Mouse (Mus musculus) CH12.LX (cell line): ENCODE data around the gene Calhm2. TPM values are rescaled to one million over a fixed set of nuclear protein-coding genes. Genes with fewer than 3 reads are reported as not detected.
A peak's percentile ranks its signal among the peaks of the same experiment; 100 is the strongest.

Experiments
- DNase-seq: peaks from one replicate; pipeline ENCODE4 v3.0.0-alpha.2; 2013; ENCODE audit errors: extremely low read depth
- H3K27ac ChIP-seq: 2 replicates; pipeline ENCODE4 v1.5.1; 2012; ENCODE audit warnings: low read depth, mild to moderate bottlenecking, control low read depth, moderate library complexity; ENCODE audit not compliant: insufficient read depth
- H3K27me3 ChIP-seq: replicated peaks from 2 replicates; pipeline ENCODE3; 2012; ENCODE audit warnings: inconsistent platforms
- H3K36me3 ChIP-seq, 2 experiments: replicated peaks in 1 of 2; 2 replicates each; pipeline versions ENCODE3 to v1.6.1; 2012; ENCODE audit warnings: inconsistent platforms in 1 of 2, low read length in 1 of 2, mild to moderate bottlenecking in 1 of 2, mixed read lengths in 1 of 2, moderate library complexity in 1 of 2; ENCODE audit not compliant: control insufficient read depth in 1 of 2, insufficient read depth in 1 of 2
- H3K4me1 ChIP-seq, 2 experiments: 2 replicates each; pipeline ENCODE4 v1.6.1; 2012; ENCODE audit warnings: inconsistent platforms in 1 of 2, moderate library complexity in 1 of 2; ENCODE audit not compliant: insufficient read depth in 2 of 2, control insufficient read depth in 1 of 2
- H3K4me2 ChIP-seq: 2 replicates; pipeline ENCODE4 v1.6.1; 2012; ENCODE audit warnings: low read depth, mild to moderate bottlenecking, control low read depth; ENCODE audit not compliant: poor library complexity, insufficient read depth, severe bottlenecking
- H3K4me3 ChIP-seq, 3 experiments: fragments of 150-350 bp in 1 of 3; sonication (generic) in 1 of 3; replicated peaks in 1 of 3; 2 replicates each; pipeline versions ENCODE3 to v1.5.1; 2011 to 2012; ENCODE audit warnings: low read depth in 2 of 3, low read length in 2 of 3, mild to moderate bottlenecking in 2 of 3, moderate library complexity in 2 of 3, control low read depth in 1 of 3, improper control_type of control experiment in 1 of 3, inconsistent platforms in 1 of 3, mixed read lengths in 1 of 3; ENCODE audit not compliant: poor library complexity in 1 of 3
- H3K79me2 ChIP-seq: replicated peaks from 2 replicates; pipeline ENCODE4 v1.6.1; 2012; ENCODE audit warnings: mild to moderate bottlenecking, moderate library complexity; ENCODE audit not compliant: control insufficient read depth, poor library complexity, insufficient read depth, severe bottlenecking; ENCODE audit errors: extremely low read depth
- H3K9ac ChIP-seq: 2 replicates; pipeline ENCODE4 v1.6.1; 2012; ENCODE audit warnings: low read depth, mild to moderate bottlenecking, control low read depth, moderate library complexity; ENCODE audit not compliant: insufficient read depth
- H3K9me3 ChIP-seq: replicated peaks from 2 replicates; pipeline ENCODE3; 2012; ENCODE audit warnings: low read length, inconsistent platforms, mixed read lengths
- BHLHE40 ChIP-seq: IDR thresholded peaks from 2 replicates; pipeline ENCODE4 v1.6.1; 2011; ENCODE audit warnings: mild to moderate bottlenecking, low read depth, low read length, improper control_type of control experiment
- CHD2 ChIP-seq: IDR thresholded peaks from 2 replicates; pipeline ENCODE4 v1.6.1; 2011; ENCODE audit warnings: low read length, improper control_type of control experiment
- CTCF ChIP-seq, 2 experiments: IDR thresholded peaks in 1 of 2; conservative IDR thresholded peaks in 1 of 2; 2 replicates each; pipeline ENCODE4 v1.5.1; 2011 to 2012; ENCODE audit warnings: low read depth in 2 of 2, low read length in 2 of 2, improper control_type of control experiment in 1 of 2, inconsistent platforms in 1 of 2, mild to moderate bottlenecking in 1 of 2, moderate library complexity in 1 of 2
- EP300 ChIP-seq: IDR thresholded peaks from 2 replicates; pipeline ENCODE4 v1.6.1; 2011; ENCODE audit warnings: low read length, improper control_type of control experiment
- ETS1 ChIP-seq: conservative IDR thresholded peaks from 2 replicates; pipeline ENCODE4 v1.6.1; 2012; ENCODE audit warnings: low read depth, mild to moderate bottlenecking, inconsistent platforms, low read length, improper control_type of control experiment, moderate library complexity
- GABPA ChIP-seq: IDR thresholded peaks from 2 replicates; pipeline ENCODE4 v1.6.1; 2012; ENCODE audit warnings: low read depth, low read length, improper control_type of control experiment, inconsistent platforms; ENCODE audit not compliant: insufficient replicate concordance
- HCFC1 ChIP-seq: IDR thresholded peaks from 2 replicates; pipeline ENCODE4 v1.6.1; 2012; ENCODE audit warnings: low read depth, mild to moderate bottlenecking, inconsistent platforms, low read length, improper control_type of control experiment
- IRF4 ChIP-seq: IDR thresholded peaks from 2 replicates; pipeline ENCODE4 v1.6.1; 2014; ENCODE audit warnings: low read depth, mild to moderate bottlenecking, inconsistent platforms, low read length, improper control_type of control experiment
- JUND ChIP-seq: conservative IDR thresholded peaks from 2 replicates; pipeline ENCODE4 v1.6.1; 2011; ENCODE audit warnings: low read depth, low read length, improper control_type of control experiment
- MAFK ChIP-seq: IDR thresholded peaks from 2 replicates; pipeline ENCODE4 v1.6.1; 2011; ENCODE audit warnings: low read length, improper control_type of control experiment; ENCODE audit not compliant: insufficient replicate concordance
- MAX ChIP-seq: IDR thresholded peaks from 2 replicates; pipeline ENCODE4 v1.6.1; 2011; ENCODE audit warnings: low read length, improper control_type of control experiment
- MYC ChIP-seq: IDR thresholded peaks from 2 replicates; pipeline ENCODE4 v1.6.1; 2011; ENCODE audit warnings: low read depth, mild to moderate bottlenecking, improper control_type of control experiment, low read length
- NELFE ChIP-seq: IDR thresholded peaks from 2 replicates; pipeline ENCODE4 v1.6.1; 2011; ENCODE audit warnings: low read depth, low read length, improper control_type of control experiment
- NRF1 ChIP-seq: IDR thresholded peaks from 2 replicates; pipeline ENCODE4 v1.6.1; 2014; ENCODE audit warnings: low read depth, mild to moderate bottlenecking, inconsistent platforms, low read length, improper control_type of control experiment, moderate library complexity
- PAX5 ChIP-seq: IDR thresholded peaks from 2 replicates; pipeline ENCODE4 v1.6.1; 2012; ENCODE audit warnings: low read length, inconsistent platforms, mixed read lengths
- POLR2A ChIP-seq: IDR thresholded peaks from 2 replicates; pipeline ENCODE4 v1.6.1; 2011; ENCODE audit warnings: low read depth, mild to moderate bottlenecking, improper control_type of control experiment, low read length
- RAD21 ChIP-seq: IDR thresholded peaks from 2 replicates; pipeline ENCODE4 v1.6.1; 2011; ENCODE audit warnings: low read depth, mild to moderate bottlenecking, low read length, improper control_type of control experiment, moderate library complexity
- SIN3A ChIP-seq: IDR thresholded peaks from 2 replicates; pipeline ENCODE4 v1.6.1; 2012; ENCODE audit warnings: low read length, improper control_type of control experiment, inconsistent platforms
- SMC3 ChIP-seq: IDR thresholded peaks from 2 replicates; pipeline ENCODE4 v1.6.1; 2011; ENCODE audit warnings: low read depth, low read length, improper control_type of control experiment
- TBP ChIP-seq: conservative IDR thresholded peaks from 2 replicates; pipeline ENCODE4 v1.6.1; 2011; ENCODE audit warnings: low read depth, low read length, improper control_type of control experiment
- UBTF ChIP-seq: IDR thresholded peaks from 2 replicates; pipeline ENCODE4 v1.6.1; 2012; ENCODE audit warnings: low read depth, mild to moderate bottlenecking, inconsistent platforms, low read length, improper control_type of control experiment, moderate library complexity
- USF2 ChIP-seq: conservative IDR thresholded peaks from 2 replicates; pipeline ENCODE4 v1.6.1; 2011; ENCODE audit warnings: low read depth, low read length, improper control_type of control experiment
- ZC3H11A ChIP-seq: IDR thresholded peaks from 2 replicates; pipeline ENCODE4 v1.6.1; 2012; ENCODE audit warnings: low read depth, mild to moderate bottlenecking, inconsistent platforms, low read length, improper control_type of control experiment
- ZMIZ1 ChIP-seq: IDR thresholded peaks from 2 replicates; pipeline ENCODE4 v1.6.1; 2012; ENCODE audit warnings: low read depth, mild to moderate bottlenecking, inconsistent platforms, low read length, improper control_type of control experiment
- ZNF384 ChIP-seq: IDR thresholded peaks from 2 replicates; pipeline ENCODE4 v1.6.1; 2012; ENCODE audit warnings: low read depth, low read length, improper control_type of control experiment, inconsistent platforms
- dilution Hi-C: fragments of 300-500 bp; cut with MboI; formaldehyde crosslinking; loops from 2 replicates; pipeline ENCODE4 v1.14.3; 2020; ENCODE audit warnings: low sequenced_read_pairs; ENCODE audit not compliant: extremely low pct_unique_long_range_greater_than_20kb, extremely low pct_ligation_motif_present
- in situ Hi-C: fragments of 300-500 bp; cut with MboI; formaldehyde crosslinking; loops from 3 replicates; pipeline ENCODE4 v1.14.3; 2019; ENCODE audit warnings: low sequenced_read_pairs, low pct_ligation_motif_present, low pct_unique_long_range_greater_than_20kb, mixed read lengths
- polyA plus RNA-seq: library from polyadenylated mRNA; unstranded; fragments of >175 nt; gene quantifications from 2 replicates; pipeline ENCODE4 v1.2.1, GENCODE M21; 2012; ENCODE audit warnings: low read depth; ENCODE audit not compliant: insufficient read length
- total RNA-seq, 2 experiments: library from RNA; depleted of rRNA; stranded (reverse); fragments of 300-350 nt in 1 of 2; fragments of >200 nt in 1 of 2; gene quantifications; 2 replicates each; pipeline ENCODE4 v1.2.3; 2012 to 2014

Gene Calhm2
- total and polyA plus RNA-seq, 3 experiments = 6.3 to 10.4 (median 10.1) TPM

DNA sequence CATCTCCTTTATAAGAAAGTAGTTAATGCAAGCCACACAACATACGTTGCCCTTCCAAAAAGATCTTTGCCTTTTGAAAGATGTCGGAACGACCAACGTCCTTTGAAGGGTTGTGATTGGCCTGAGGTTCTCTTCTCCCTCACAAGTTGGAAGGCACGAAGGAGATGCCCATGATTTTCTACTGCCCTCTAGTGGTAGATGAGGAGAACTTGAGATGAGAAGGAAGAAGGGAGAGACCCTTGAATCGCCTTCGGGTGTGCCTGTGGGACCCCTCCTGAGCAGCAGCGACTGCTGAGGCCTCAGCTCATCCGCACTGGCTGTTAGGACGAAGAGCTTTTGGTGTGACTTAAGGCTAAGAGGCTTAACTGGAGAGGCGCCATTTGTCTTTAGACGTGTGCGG is 30.1 kb upstream of the Calhm2 start:
- in situ Hi-C loops = loop anchor here (5.0 to 10.0 kb wide), 2 partner anchors 36 to 53 kb away; no protein-coding TSS in a partner anchor
- DNase-seq = peak; percentile 82

GRCm38 (mm10) chr19:47167617-47168214 is 29.6 kb upstream of the Calhm2 start:
- H3K27me3 ChIP-seq = peaks cover 4% of the 10 kb centered on the region
- no peak for TF ChIP-seq PAX5
- no peak for TF ChIP-seq SIN3A
- no peak for TF ChIP-seq GABPA
- no peak for TF ChIP-seq CHD2
- no peak for TF ChIP-seq TBP
- TF ChIP-seq USF2 = no peak
- TF ChIP-seq NRF1 = no peak
- TF ChIP-seq ETS1 = no peak
- no peak for TF ChIP-seq MAFK
- no peak for TF ChIP-seq EP300
- TF ChIP-seq ZMIZ1 = no peak
- no peak for TF ChIP-seq JUND
- TF ChIP-seq MAX = no peak
- TF ChIP-seq SMC3 = no peak
- TF ChIP-seq HCFC1 = no peak
- no peak for TF ChIP-seq BHLHE40
- no peak for TF ChIP-seq MYC
- TF ChIP-seq UBTF = no peak
- H3K4me1 ChIP-seq = peaks cover 0 to 13% of the 10 kb centered on the region in 2 experiments; a peak in 2 of 4 replicates
- no peak overlapping the region for H3K4me2 ChIP-seq
- in situ Hi-C loops = loop anchor here (5.0 to 10.0 kb wide), 2 partner anchors 35 to 53 kb away; no protein-coding TSS in a partner anchor
- DNase-seq = no peak
- H3K79me2 ChIP-seq = no peaks in the 10 kb centered on the region
- no peak overlapping the region for H3K27ac ChIP-seq
- no peak overlapping the region for H3K9ac ChIP-seq
- H3K36me3 ChIP-seq = no peaks in the 10 kb centered on the region
- peaks cover 12% of the 10 kb centered on the region for H3K9me3 ChIP-seq
- no peak overlapping the region for H3K4me3 ChIP-seq
- dilution Hi-C loops = no loop called here

More for the DNA sequence above, 30.1 kb upstream of the Calhm2 start:
- dilution Hi-C loops = no loop called here
- Histone ChIP-seq H3K9ac (peak overlapping the region; percentile 58), H3K9me3 (peaks cover 12% of the 10 kb centered on the region), H3K4me2 (peak overlapping the region; percentile 83), H3K36me3 (no peaks in the 10 kb centered on the region), H3K27me3 (peaks cover 9% of the 10 kb centered on the region)
- 0 out of 2 replicates have a peak, but pooled peaks have one; percentile 15 for TF ChIP-seq NELFE
- TF ChIP-seq SIN3A = peak; percentile 48; the same call in 1 of the 2 replicates
- TF ChIP-seq ZNF384 = no peak
- TF ChIP-seq RAD21 = peak; percentile 90
- no peak for TF ChIP-seq MAFK
- TF ChIP-seq JUND = no peak
- TF ChIP-seq ZC3H11A = peak; percentile 21; the same call in 1 of the 2 replicates
- TF ChIP-seq SMC3 = peak; percentile 82
- TF ChIP-seq POLR2A = no peak
- peak; percentile 94 to 96 for TF ChIP-seq CTCF (conservative IDR thresholded peaks at IDR 0.05 in 1 of 2, IDR thresholded peaks at IDR 0.05 in 1 of 2; ENCODE audit: low read depth in 2 of 2, low read length in 2 of 2)
- peak; percentile 9; the same call in 1 of the 2 replicates for TF ChIP-seq IRF4
- TF ChIP-seq, all 38 proteins: peak for 7
- Histone ChIP-seq H3K27ac (no peak overlapping the region), H3K4me1 (peaks cover 0 to 13% of the 10 kb centered on the region in 2 experiments; a peak in 2 of 4 replicates), H3K4me3 (peak overlapping the region; percentile 40 to 52 (median 48)), H3K79me2 (no peaks in the 10 kb centered on the region)
